Mouse (Mus musculus) urinary bladder, postnatal 0 days (tissue): Measurements from ENCODE around the gene Edil3. TPM values are rescaled to one million over a fixed set of nuclear protein-coding genes. Genes with fewer than 3 reads are reported as not detected.

Experiments
- polyA plus RNA-seq: library from polyadenylated mRNA; unstranded; fragments of >200 nt; fragmentation: Nextera tagmentation; extraction: Ambion mirVana; gene quantifications from 2 replicates; pipeline ENCODE4 v1.2.1, GENCODE M21; 2015

The Edil3 gene
- polyA plus RNA-seq = 1.4 and 2.0 TPM in 2 replicates

DNA sequence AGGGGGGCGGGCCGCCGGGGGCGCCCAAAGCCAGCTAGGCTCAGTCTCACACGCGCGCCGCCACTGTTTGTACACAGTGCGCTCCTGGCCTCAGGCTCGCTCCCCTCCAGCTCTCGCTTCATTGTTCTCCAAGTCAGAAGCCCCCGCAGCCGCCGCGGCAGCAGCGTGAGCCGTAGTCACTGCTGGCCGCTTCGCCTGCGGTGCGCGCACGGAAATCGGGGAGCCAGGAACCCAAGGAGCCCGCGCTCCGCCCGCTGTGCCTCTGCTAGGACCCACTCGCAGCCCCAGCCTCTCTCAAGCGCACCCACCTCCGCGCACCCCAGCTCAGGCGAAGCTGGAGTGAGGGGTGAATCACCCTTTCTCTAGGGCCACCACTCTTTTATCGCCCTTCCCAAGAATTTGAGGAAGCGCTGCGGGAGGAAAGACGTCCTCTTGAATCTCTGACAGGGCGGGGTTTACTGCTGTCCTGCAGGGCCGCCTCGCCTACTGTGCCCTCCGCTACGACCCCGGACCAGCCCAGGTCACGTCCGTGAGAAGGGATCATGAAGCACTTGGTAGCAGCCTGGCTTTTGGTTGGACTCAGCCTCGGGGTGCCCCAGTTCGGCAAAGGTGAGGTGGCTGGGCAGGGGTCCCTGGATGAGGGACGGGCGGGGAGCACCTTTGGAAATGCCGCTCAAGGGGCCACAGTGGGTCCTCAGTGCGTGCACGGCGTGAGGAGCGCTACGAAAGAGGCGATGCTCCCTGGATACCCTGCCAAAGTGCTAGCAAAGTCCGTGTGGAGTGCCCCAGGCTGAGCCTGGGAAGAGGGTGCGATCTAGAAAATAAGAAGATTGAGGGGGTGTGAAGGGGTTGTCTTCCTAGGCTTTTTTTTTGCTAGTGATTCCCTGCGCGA lies at the start of gene Edil3:
Edil3 (plus strand) TSS at position 33 of the 892 bp plus-strand sequence.

